In genomic region chr10:14996374-14996773, GRCm38 (mm10) we compare ENCODE assay signal across 26 mouse cellular contexts.
"Had no signal": no experiment of that assay in that cellular context is flagged by ENCODE, and none has a peak within 500 bp of the region (broad histone marks: within the 10 kb centered on the region; RNA-seq: fewer than 3 reads in every experiment).

No protein-coding gene starts in this region.

- H3K4me2 ChIP-seq: embryonic facial prominence, embryonic 12.5 days; embryonic facial prominence, embryonic 13.5 days; embryonic facial prominence, embryonic 15.5 days; forebrain, embryonic 12.5 days; forebrain, embryonic 13.5 days; forebrain, embryonic 15.5 days had no signal

- H3K9ac ChIP-seq: embryonic facial prominence, embryonic 12.5 days; embryonic facial prominence, embryonic 13.5 days; embryonic facial prominence, embryonic 15.5 days; forebrain, embryonic 12.5 days; forebrain, embryonic 13.5 days; forebrain, embryonic 15.5 days; forebrain, postnatal 0 days had no signal

- DNase-seq: cerebellum, adult 9-10 months; cerebellum, adult 9-11 months; cerebellum, postnatal 10 days; cerebellum, postnatal 14 days; cerebellum, postnatal 25 days; cerebellum, postnatal 36 days; embryo, embryonic 11 days; forebrain, postnatal 0 days; gastrocnemius, adult 2 months; gastrocnemius, postnatal 10 days; gastrocnemius, postnatal 14 days; gastrocnemius, postnatal 25 days; gastrocnemius, postnatal 36 days; heart, adult 18-20 months; heart, adult 2 months had no signal

- H3K4me3 ChIP-seq: embryonic facial prominence, embryonic 10.5 days; embryonic facial prominence, embryonic 12.5 days; embryonic facial prominence, embryonic 13.5 days; embryonic facial prominence, embryonic 15.5 days; erythroblast, embryonic 14.5 days; forebrain, embryonic 10.5 days; forebrain, embryonic 12.5 days; forebrain, embryonic 13.5 days; forebrain, embryonic 15.5 days; gastrocnemius, adult 2 months; heart, adult 2 months had no signal

- H3K36me3 ChIP-seq: embryonic facial prominence, embryonic 10.5 days; embryonic facial prominence, embryonic 12.5 days; embryonic facial prominence, embryonic 13.5 days; embryonic facial prominence, embryonic 15.5 days; forebrain, embryonic 10.5 days; forebrain, embryonic 12.5 days; forebrain, embryonic 15.5 days had no signal

- H3K27me3 ChIP-seq: embryonic facial prominence, embryonic 12.5 days; embryonic facial prominence, embryonic 13.5 days; embryonic facial prominence, embryonic 15.5 days; forebrain, embryonic 12.5 days; forebrain, embryonic 13.5 days; forebrain, embryonic 15.5 days had no signal

- ATAC-seq: forebrain, embryonic 13.5 days; forebrain, embryonic 14.5 days; forebrain, embryonic 15.5 days; forebrain, embryonic 16.5 days; forebrain, postnatal 0 days had no signal

- H3K9me3 ChIP-seq: embryonic facial prominence, embryonic 10.5 days; embryonic facial prominence, embryonic 12.5 days; embryonic facial prominence, embryonic 13.5 days; embryonic facial prominence, embryonic 15.5 days; forebrain, embryonic 10.5 days; forebrain, embryonic 12.5 days; forebrain, embryonic 13.5 days; forebrain, embryonic 15.5 days had no signal

- H3K4me1 ChIP-seq: embryonic facial prominence, embryonic 10.5 days; embryonic facial prominence, embryonic 12.5 days; embryonic facial prominence, embryonic 13.5 days; embryonic facial prominence, embryonic 15.5 days; forebrain, embryonic 10.5 days; forebrain, embryonic 12.5 days; forebrain, embryonic 13.5 days; forebrain, embryonic 15.5 days had no signal

- H3K27ac ChIP-seq: embryonic facial prominence, embryonic 10.5 days; embryonic facial prominence, embryonic 12.5 days; embryonic facial prominence, embryonic 13.5 days; embryonic facial prominence, embryonic 15.5 days; forebrain, embryonic 10.5 days; forebrain, embryonic 12.5 days; forebrain, embryonic 13.5 days; forebrain, embryonic 15.5 days; gastrocnemius, adult 2 months; heart, adult 2 months had no signal
